26 mouse cellular contexts compared by ENCODE assay signal in the genomic region with DNA sequence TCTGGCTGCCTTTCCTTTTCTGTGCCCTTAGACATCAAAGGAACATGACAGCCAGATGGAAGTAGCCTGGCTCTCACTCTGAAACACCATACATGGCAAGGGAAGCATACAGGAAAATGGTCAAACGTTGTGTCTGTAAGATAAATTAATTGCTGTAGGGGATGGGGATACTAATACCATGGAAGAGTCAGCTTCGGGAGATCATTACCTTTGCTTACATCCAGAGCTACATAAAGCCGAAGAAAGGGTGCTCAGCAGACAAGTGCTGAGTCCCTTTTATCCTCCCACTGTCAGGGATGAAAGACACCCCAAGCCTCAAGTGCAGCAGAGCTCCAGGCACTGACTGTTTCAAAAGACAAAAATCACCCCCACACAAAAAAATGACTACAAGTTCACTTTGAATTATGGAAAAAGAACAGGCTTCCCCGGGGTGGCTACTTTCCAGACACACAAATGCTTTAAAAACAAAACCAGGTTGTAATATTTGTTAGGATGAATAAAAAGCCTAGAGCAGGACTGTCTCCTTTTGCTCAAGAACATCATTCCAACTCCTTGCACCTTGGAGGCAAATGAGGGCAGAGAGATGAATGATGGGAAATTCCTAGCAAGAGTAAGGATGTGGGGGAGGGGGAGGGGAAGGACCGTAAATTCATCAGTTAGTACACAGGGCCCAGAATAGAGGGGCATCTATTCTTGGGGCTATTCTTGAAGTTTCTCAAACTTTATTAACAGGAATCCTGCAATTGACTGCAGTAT.
DNase-seq lines count a peak whose midpoint lies in the region; ATAC-seq and TF ChIP-seq lines count a peak whose summit lies in the region.
"Had no signal": no experiment of that assay in that cellular context is flagged by ENCODE, and none has a peak within 500 bp of the region (broad histone marks: within the 10 kb centered on the region; RNA-seq: fewer than 3 reads in every experiment).

No protein-coding gene starts in this region.

- H3K27me3 ChIP-seq in forebrain, embryonic 14.5 days (replicated peaks; ENCODE audit: control insufficient read depth, insufficient read depth, low read length), result no peaks in the 10 kb centered on the region
- H3K27me3 ChIP-seq in forebrain, embryonic 11.5 days (ENCODE audit: control insufficient read depth, insufficient read depth, low read length), result no peaks in the 10 kb centered on the region
- no peaks in the 10 kb centered on the region for H3K27me3 ChIP-seq in midbrain, embryonic 11.5 days (ENCODE audit: control insufficient read depth, insufficient read depth, low read length)
- H3K27me3 ChIP-seq in midbrain, postnatal 0 days (ENCODE audit: insufficient read depth, low read length), result no peaks in the 10 kb centered on the region
- H3K27me3 ChIP-seq in midbrain, embryonic 15.5 days (replicated peaks), result no peaks in the 10 kb centered on the region
- no peaks in the 10 kb centered on the region for H3K27me3 ChIP-seq in heart, embryonic 12.5 days (replicated peaks)
- H3K27me3 ChIP-seq: heart, embryonic 15.5 days; hindbrain, embryonic 12.5 days; intestine, embryonic 15.5 days had no signal

- H3K9ac ChIP-seq in forebrain, embryonic 14.5 days (ENCODE audit: low read length), result no peak overlapping the region
- no peak overlapping the region for H3K9ac ChIP-seq in forebrain, embryonic 11.5 days (ENCODE audit: low read length)
- no peak overlapping the region for H3K9ac ChIP-seq in midbrain, embryonic 11.5 days (ENCODE audit: low read length)
- no peak overlapping the region for H3K9ac ChIP-seq in midbrain, postnatal 0 days (replicated peaks; ENCODE audit: low read length, poor library complexity, severe bottlenecking)
- H3K9ac ChIP-seq in midbrain, embryonic 15.5 days, result no peak overlapping the region
- H3K9ac ChIP-seq in heart, embryonic 12.5 days, result no peak overlapping the region
- H3K9ac ChIP-seq: heart, embryonic 15.5 days; hindbrain, embryonic 12.5 days; intestine, embryonic 15.5 days had no signal

- no peaks in the 10 kb centered on the region for H3K36me3 ChIP-seq in forebrain, embryonic 14.5 days (ENCODE audit: control insufficient read depth, insufficient read depth, low read length)
- no peaks in the 10 kb centered on the region for H3K36me3 ChIP-seq in forebrain, embryonic 11.5 days (ENCODE audit: control insufficient read depth, insufficient read depth, low read length)
- H3K36me3 ChIP-seq in midbrain, embryonic 11.5 days (ENCODE audit: control insufficient read depth, insufficient read depth, low read length), result no peaks in the 10 kb centered on the region
- H3K36me3 ChIP-seq in midbrain, postnatal 0 days (ENCODE audit: insufficient read depth, low read length), result no peaks in the 10 kb centered on the region
- no peaks in the 10 kb centered on the region for H3K36me3 ChIP-seq in midbrain, embryonic 15.5 days (replicated peaks)
- H3K36me3 ChIP-seq in heart, embryonic 12.5 days, result no peaks in the 10 kb centered on the region
- H3K36me3 ChIP-seq: forebrain, embryonic 10.5 days; heart, embryonic 15.5 days; hindbrain, embryonic 12.5 days; intestine, embryonic 15.5 days had no signal

- no peak overlapping the region for H3K4me2 ChIP-seq in forebrain, embryonic 14.5 days (ENCODE audit: low read length)
- H3K4me2 ChIP-seq in forebrain, embryonic 11.5 days (ENCODE audit: low read depth, low read length, severe bottlenecking), result no peak overlapping the region
- H3K4me2 ChIP-seq in midbrain, embryonic 11.5 days, result no peak overlapping the region
- no peak overlapping the region for H3K4me2 ChIP-seq in midbrain, postnatal 0 days (ENCODE audit: low read depth, low read length, poor library complexity, severe bottlenecking)
- no peak overlapping the region for H3K4me2 ChIP-seq in midbrain, embryonic 15.5 days
- no peak overlapping the region for H3K4me2 ChIP-seq in heart, embryonic 12.5 days
- H3K4me2 ChIP-seq: heart, embryonic 11.5 days; heart, embryonic 15.5 days; hindbrain, embryonic 12.5 days; intestine, embryonic 15.5 days had no signal

- no peaks in the 10 kb centered on the region for H3K9me3 ChIP-seq in forebrain, embryonic 14.5 days (replicated peaks; ENCODE audit: control insufficient read depth, low read length)
- H3K9me3 ChIP-seq in forebrain, embryonic 11.5 days (ENCODE audit: control insufficient read depth, low read length), result no peaks in the 10 kb centered on the region
- H3K9me3 ChIP-seq in midbrain, embryonic 11.5 days (ENCODE audit: control insufficient read depth, low read length), result no peaks in the 10 kb centered on the region
- no peaks in the 10 kb centered on the region for H3K9me3 ChIP-seq in midbrain, postnatal 0 days (ENCODE audit: low read length)
- no peaks in the 10 kb centered on the region for H3K9me3 ChIP-seq in midbrain, embryonic 15.5 days
- no peaks in the 10 kb centered on the region for H3K9me3 ChIP-seq in heart, embryonic 12.5 days (replicated peaks)
- H3K9me3 ChIP-seq: forebrain, embryonic 10.5 days; heart, embryonic 15.5 days; hindbrain, embryonic 12.5 days; intestine, embryonic 15.5 days had no signal

- no peaks in the 10 kb centered on the region for H3K4me1 ChIP-seq in forebrain, embryonic 14.5 days (ENCODE audit: control insufficient read depth, insufficient read depth, low read length)
- H3K4me1 ChIP-seq in forebrain, embryonic 11.5 days (replicated peaks; ENCODE audit: control insufficient read depth, insufficient read depth, low read length), result no peaks in the 10 kb centered on the region
- H3K4me1 ChIP-seq in midbrain, embryonic 11.5 days (ENCODE audit: control insufficient read depth, insufficient read depth, low read length), result no peaks in the 10 kb centered on the region
- H3K4me1 ChIP-seq in midbrain, postnatal 0 days (ENCODE audit: insufficient read depth, low read length), result no peaks in the 10 kb centered on the region
- no peaks in the 10 kb centered on the region for H3K4me1 ChIP-seq in midbrain, embryonic 15.5 days
- no peaks in the 10 kb centered on the region for H3K4me1 ChIP-seq in heart, embryonic 12.5 days (replicated peaks)
- H3K4me1 ChIP-seq: heart, embryonic 15.5 days; hindbrain, embryonic 12.5 days; intestine, embryonic 15.5 days had no signal

- no peak for TF ChIP-seq CTCF in midbrain, postnatal 0 days (IDR thresholded peaks at IDR 0.05)
- TF ChIP-seq CTCF in brain, embryonic 14.5 days (IDR thresholded peaks at IDR 0.05; ENCODE audit: borderline replicate concordance, extremely low read depth, insufficient read depth, insufficient read length), result no peak

- no peak overlapping the region for H3K4me3 ChIP-seq in forebrain, embryonic 14.5 days (ENCODE audit: low read depth, low read length)
- H3K4me3 ChIP-seq in forebrain, embryonic 11.5 days (ENCODE audit: low read depth, low read length), result no peak overlapping the region
- no peak overlapping the region for H3K4me3 ChIP-seq in midbrain, embryonic 11.5 days (ENCODE audit: low read depth, low read length)
- H3K4me3 ChIP-seq in midbrain, postnatal 0 days (ENCODE audit: low read depth, low read length), result no peak overlapping the region
- H3K4me3 ChIP-seq in midbrain, embryonic 15.5 days, result no peak overlapping the region
- H3K4me3 ChIP-seq in heart, embryonic 12.5 days, result no peak overlapping the region
- H3K4me3 ChIP-seq: forebrain, embryonic 10.5 days; heart, embryonic 15.5 days; hindbrain, embryonic 12.5 days; intestine, embryonic 15.5 days had no signal

- DNase-seq in forebrain, embryonic 14.5 days (ENCODE audit: low spot score), result peak; percentile 18
- no peak for DNase-seq in forebrain, embryonic 11.5 days (ENCODE audit: low spot score)
- peak; percentile 66 for DNase-seq in midbrain, embryonic 11.5 days (ENCODE audit: low spot score, missing footprints)
- no peak for DNase-seq in midbrain, postnatal 0 days (ENCODE audit: low spot score)
- peak; percentile 63 for DNase-seq in brain, embryonic 14.5 days (ENCODE audit: low read depth)
- no peak for DNase-seq in heart, postnatal 36 days
- DNase-seq: adrenal gland, adult 2 months; adrenal gland, postnatal 14 days; cerebellum, adult 18-20 months; cerebellum, adult 9-10 months; cerebellum, postnatal 36 days; embryo, embryonic 11 days; gastrocnemius, postnatal 10 days; heart, adult 11 months; heart, postnatal 10 days; heart, postnatal 4 days; kidney, adult 11 months had no signal

- ATAC-seq in forebrain, embryonic 14.5 days, result peak; percentile 52; the same call in 1 of the 2 replicates
- ATAC-seq in forebrain, embryonic 11.5 days (replicated peaks; ENCODE audit: low FRiP score), result no peak
- no peak for ATAC-seq in midbrain, embryonic 11.5 days (ENCODE audit: low FRiP score)
- no peak for ATAC-seq in midbrain, postnatal 0 days (ENCODE audit: low FRiP score)
- ATAC-seq in midbrain, embryonic 15.5 days (replicated peaks), result peak; percentile 85
- ATAC-seq in heart, embryonic 12.5 days (ENCODE audit: insufficient number of reproducible peaks, low FRiP score), result no peak
- ATAC-seq: CD4-positive, CD25-positive, alpha-beta regulatory T cell, adult 4 months; hindbrain, embryonic 16.5 days; intestine, embryonic 15.5 days had no signal

- intact Hi-C loops in heart, postnatal 36 days (cut with DNase I), result no loop called here

- 61% methylated on average over 5 of the region's 5 CpGs for WGBS in forebrain, embryonic 14.5 days
- WGBS in forebrain, embryonic 11.5 days, result 73% methylated on average over 5 of the region's 5 CpGs
- WGBS in midbrain, embryonic 11.5 days, result 75% methylated on average over 5 of the region's 5 CpGs
- WGBS in midbrain, postnatal 0 days, result 62% methylated on average over 5 of the region's 5 CpGs
- 59% methylated on average over 5 of the region's 5 CpGs for WGBS in midbrain, embryonic 15.5 days
- 67% methylated on average over 5 of the region's 5 CpGs for WGBS in heart, embryonic 12.5 days

- TF ChIP-seq POLR2A in brain, embryonic 14.5 days (IDR thresholded peaks at IDR 0.05; ENCODE audit: borderline replicate concordance, extremely low read depth, insufficient read depth, insufficient read length, poor library complexity, severe bottlenecking), result no peak

- no peak overlapping the region for H3K27ac ChIP-seq in forebrain, embryonic 14.5 days (ENCODE audit: low read depth, low read length)
- no peak overlapping the region for H3K27ac ChIP-seq in forebrain, embryonic 11.5 days (ENCODE audit: low read depth, low read length)
- no peak overlapping the region for H3K27ac ChIP-seq in midbrain, embryonic 11.5 days (ENCODE audit: low read depth, low read length)
- no peak overlapping the region for H3K27ac ChIP-seq in midbrain, postnatal 0 days (ENCODE audit: low read depth, low read length)
- H3K27ac ChIP-seq in midbrain, embryonic 15.5 days, result no peak overlapping the region
- no peak overlapping the region for H3K27ac ChIP-seq in heart, embryonic 12.5 days (ENCODE audit: poor library complexity, severe bottlenecking)
- H3K27ac ChIP-seq: forebrain, embryonic 10.5 days; heart, embryonic 15.5 days; hindbrain, embryonic 12.5 days; intestine, embryonic 15.5 days had no signal

Comparison
In these comparisons a context has a peak if more than half of its experiments do, and no peak if none do; other contexts are left out.
1. ATAC-seq: peak in forebrain, embryonic 14.5 days (single experiment) and midbrain, embryonic 15.5 days (single experiment); none in forebrain, embryonic 11.5 days (single experiment), midbrain, embryonic 11.5 days (single experiment), midbrain, postnatal 0 days (single experiment) and heart, embryonic 12.5 days (single experiment).
2. DNase-seq: peak in forebrain, embryonic 14.5 days (single experiment), midbrain, embryonic 11.5 days (single experiment) and brain, embryonic 14.5 days (single experiment); none in forebrain, embryonic 11.5 days (single experiment), midbrain, postnatal 0 days (single experiment) and heart, postnatal 36 days (0 of 2).